Mouse (Mus musculus): ENCODE measurements around the gene Ripk3. TPM values are rescaled to one million over a fixed set of nuclear protein-coding genes. Genes with fewer than 3 reads are reported as not detected.
"Not testable (repeated sequence)": the region's sequence is repeated elsewhere in the genome, so short reads cannot be mapped to it uniquely, and the experiment has no call there.

The Ripk3 gene
- total RNA-seq, 2 experiments from 2014 or later, result 1.4 to 1.8 TPM

GRCm38 (mm10) chr14:55763166-55763565 lies 25.5 kb downstream of the Ripk3 start:
- intact Hi-C loops (cut with DNase I), result no loop called here
- no peak for DNase-seq

GRCm38 (mm10) chr14:55762001-55762821 lies 26.5 kb downstream of the Ripk3 start:
- peak; percentile 56 for DNase-seq
- intact Hi-C loops (cut with DNase I), result no loop called here

GRCm38 (mm10) chr14:55761163-55761562 lies 27.5 kb downstream of the Ripk3 start, which contains the start of gene Ltb4r2:
Ltb4r2 (plus strand) TSS chr14:55761428.
- intact Hi-C loops (cut with DNase I), result no loop called here
- no peak for DNase-seq

GRCm38 (mm10) chr14:55760156-55760555 lies 28.5 kb downstream of the Ripk3 start:
- DNase-seq, result peak; percentile 86
- intact Hi-C loops (cut with DNase I), result not testable (repeated sequence)

GRCm38 (mm10) chr14:55758363-55758784 lies 30.3 kb downstream of the Ripk3 start, which contains the start of gene Cideb:
Cideb (minus strand) TSS chr14:55758458.
- peak; percentile 38 for DNase-seq
- intact Hi-C loops (cut with DNase I), result no loop called here

GRCm38 (mm10) chr14:55757566-55757965 lies 31.1 kb downstream of the Ripk3 start:
- intact Hi-C loops (cut with DNase I), result no loop called here
- DNase-seq, result no peak

- intact Hi-C loops (cut with DNase I), result no loop called here
- DNase-seq, result no peak
Observed at GRCm38 (mm10) chr14:55747051-55747847, 41.4 kb downstream of the Ripk3 start.

- intact Hi-C loops (cut with DNase I), result loop anchor here (2.0 kb wide), 1 partner anchor 61 kb away; no protein-coding TSS in a partner anchor
- DNase-seq, result no peak
Observed at GRCm38 (mm10) chr14:55745861-55746237, 42.8 kb downstream of the Ripk3 start.

- intact Hi-C loops (cut with DNase I), result loop anchor here (2.0 kb wide), 1 partner anchor 61 kb away; no protein-coding TSS in a partner anchor
- DNase-seq, result peak; percentile 90
Observed at GRCm38 (mm10) chr14:55745180-55745860, 43.3 kb downstream of the Ripk3 start, which contains the start of the genes Dhrs1 and Nop9. Dhrs1 (minus strand) TSS chr14:55745690. Nop9 (plus strand) TSS chr14:55745693.

GRCm38 (mm10) chr14:55743711-55744110 lies 45.0 kb downstream of the Ripk3 start:
- DNase-seq, result peak; percentile 82
- intact Hi-C loops (cut with DNase I), result loop anchor here (2.0 kb wide), 1 partner anchor 59 kb away; no protein-coding TSS in a partner anchor

- DNase-seq, result no peak
- intact Hi-C loops (cut with DNase I), result no loop called here
Observed at GRCm38 (mm10) chr14:55737086-55737687, 51.5 kb downstream of the Ripk3 start.

- intact Hi-C loops (cut with DNase I), result no loop called here
- no peak for DNase-seq
Observed at GRCm38 (mm10) chr14:55735758-55736157, 52.9 kb downstream of the Ripk3 start.

GRCm38 (mm10) chr14:55735334-55735733 lies 53.3 kb downstream of the Ripk3 start:
- intact Hi-C loops (cut with DNase I), result no loop called here

More at GRCm38 (mm10) chr14:55735334-55735733, 53.3 kb downstream of the Ripk3 start:
- DNase-seq, result no peak

Other genes with a start within 250 kb of the Ripk3 start
- 10 to 100 TPM; 13.6 to 14.3 TPM for gene Pck2, start 248.6 kb downstream of the Ripk3 start, total RNA-seq (2021)
- gene Dcaf11, start 228.9 kb downstream of the Ripk3 start, total RNA-seq (2021), result 10 to 100 TPM; 61.2 to 66.4 TPM
- not detected for gene A730061H03Rik, start 228.5 kb downstream of the Ripk3 start, total RNA-seq (2021)
- not detected for gene Fitm1, start 213.2 kb downstream of the Ripk3 start, total RNA-seq (2021)
- 100 to 1,000 TPM; 111 to 112 TPM for gene Psme1, start 210.7 kb downstream of the Ripk3 start, total RNA-seq (2021)
- 10 to 100 TPM; 27.8 to 36.4 TPM for gene Emc9, start 203.6 kb downstream of the Ripk3 start, total RNA-seq (2021)
- 100 to 1,000 TPM in 1 of 2 experiments, 10 to 100 TPM in 1; 98.8 to 106 TPM for gene Psme2, start 197.8 kb downstream of the Ripk3 start, total RNA-seq (2021)
- 10 to 100 TPM; 33.3 to 47.7 TPM for gene Rnf31, start 197.2 kb downstream of the Ripk3 start, total RNA-seq (2021)
- gene Irf9, start 185.3 kb downstream of the Ripk3 start, total RNA-seq (2021), result 10 to 100 TPM; 11.5 to 15.7 TPM
- gene Rec8, start 170.8 kb downstream of the Ripk3 start, total RNA-seq (2021), result 1 to 10 TPM; 2.6 to 3.8 TPM
- gene Ipo4, start 152.9 kb downstream of the Ripk3 start, total RNA-seq (2021), result 100 to 1,000 TPM; 161 to 176 TPM
- gene Gm49378, start 151.0 kb downstream of the Ripk3 start, total RNA-seq (2021), result 1 to 10 TPM; 4.0 to 4.1 TPM
- 10 to 100 TPM; 35.3 to 41.1 TPM for gene Tm9sf1, start 145.1 kb downstream of the Ripk3 start, total RNA-seq (2021)
- 1 to 10 TPM; 1.2 to 2.4 TPM for gene Tssk4, start 138.7 kb downstream of the Ripk3 start, total RNA-seq (2021)
- gene Mdp1, start 128.4 kb downstream of the Ripk3 start, total RNA-seq (2021), result 10 to 100 TPM; 44.6 to 44.7 TPM
- 10 to 100 TPM; 33.8 to 35.4 TPM for gene Gmpr2, start 116.9 kb downstream of the Ripk3 start, total RNA-seq (2021)
- 100 to 1,000 TPM; 347 to 384 TPM for gene Nedd8, start 116.7 kb downstream of the Ripk3 start, total RNA-seq (2021)
- gene Tinf2, start 107.0 kb downstream of the Ripk3 start, total RNA-seq (2021), result 10 to 100 TPM; 11.8 to 15.6 TPM
- under 1 TPM in 1 of 2 experiments, not detected in 1; 0.32 TPM for gene Tgm1, start 74.9 kb downstream of the Ripk3 start, total RNA-seq (2021)
- gene Rabggta, start 66.6 kb downstream of the Ripk3 start, total RNA-seq (2021), result 10 to 100 TPM; 55.2 to 55.8 TPM
- gene Dhrs1, start 43.2 kb downstream of the Ripk3 start, total RNA-seq (2021), result 10 to 100 TPM; 63.2 to 75.1 TPM
- 10 to 100 TPM; 19.5 to 20.1 TPM for gene Nop9, start 43.2 kb downstream of the Ripk3 start, total RNA-seq (2021)
- gene Cideb, start 30.4 kb downstream of the Ripk3 start, total RNA-seq (2021), result under 1 TPM in 1 of 2 experiments, not detected in 1; 0.90 TPM
- 1 to 10 TPM in 1 of 2 experiments, under 1 TPM in 1; 0.79 to 1.0 TPM for gene Ltb4r2, start 27.4 kb downstream of the Ripk3 start, total RNA-seq (2021)
- gene Ltb4r1, start 22.9 kb downstream of the Ripk3 start, total RNA-seq (2021), result 1 to 10 TPM; 1.0 to 1.4 TPM
- 1 to 10 TPM; 4.6 to 5.2 TPM for gene Adcy4, start 4.8 kb downstream of the Ripk3 start, total RNA-seq (2021)
- gene Nfatc4, start 34.3 kb upstream of the Ripk3 start, total RNA-seq (2021), result 1 to 10 TPM; 8.2 TPM
- 10 to 100 TPM; 39.1 to 40.9 TPM for gene Nynrin, start 65.1 kb upstream of the Ripk3 start, total RNA-seq (2021)
- gene Cbln3, start 95.5 kb upstream of the Ripk3 start, total RNA-seq (2021), result under 1 TPM; 0.44 to 0.74 TPM
- 10 to 100 TPM; 12.5 to 13.4 TPM for gene Khnyn, start 96.1 kb upstream of the Ripk3 start, total RNA-seq (2021)
- gene Sdr39u1, start 111.4 kb upstream of the Ripk3 start, total RNA-seq (2021), result 10 to 100 TPM; 63.1 to 75.9 TPM
- gene Cma1, start 155.8 kb upstream of the Ripk3 start, total RNA-seq (2021), result 10 to 100 TPM in 1 of 2 experiments, 1 to 10 TPM in 1; 9.8 to 12.4 TPM
- gene Cma2, start 162.1 kb upstream of the Ripk3 start, total RNA-seq (2021), result not detected
- gene Mcpt1, start 229.1 kb upstream of the Ripk3 start, total RNA-seq (2021), result not detected
- gene Mcpt9, start 241.6 kb upstream of the Ripk3 start, total RNA-seq (2021), result not detected

All from left cerebral cortex, postnatal 4 days (tissue).